Mouse (Mus musculus) CH12.LX (cell line): ENCODE measurements around the gene Srcap. TPM values are rescaled to one million over a fixed set of nuclear protein-coding genes. Genes with fewer than 3 reads are reported as not detected.

Source experiments
- DNase-seq: peaks from one replicate; pipeline ENCODE4 v3.0.0-alpha.2; 2013; ENCODE audit errors: extremely low read depth
- H3K27ac ChIP-seq: 2 replicates; pipeline ENCODE4 v1.5.1; 2012; ENCODE audit warnings: low read depth, mild to moderate bottlenecking, control low read depth, moderate library complexity; ENCODE audit not compliant: insufficient read depth
- H3K27me3 ChIP-seq: replicated peaks from 2 replicates; pipeline ENCODE3; 2012; ENCODE audit warnings: inconsistent platforms
- H3K36me3 ChIP-seq, 2 experiments: replicated peaks in 1 of 2; 2 replicates each; pipeline versions ENCODE3 to v1.6.1; 2012; ENCODE audit warnings: inconsistent platforms in 1 of 2, low read length in 1 of 2, mild to moderate bottlenecking in 1 of 2, mixed read lengths in 1 of 2, moderate library complexity in 1 of 2; ENCODE audit not compliant: control insufficient read depth in 1 of 2, insufficient read depth in 1 of 2
- H3K4me1 ChIP-seq, 2 experiments: 2 replicates each; pipeline ENCODE4 v1.6.1; 2012; ENCODE audit warnings: inconsistent platforms in 1 of 2, moderate library complexity in 1 of 2; ENCODE audit not compliant: insufficient read depth in 2 of 2, control insufficient read depth in 1 of 2
- H3K4me2 ChIP-seq: 2 replicates; pipeline ENCODE4 v1.6.1; 2012; ENCODE audit warnings: low read depth, mild to moderate bottlenecking, control low read depth; ENCODE audit not compliant: poor library complexity, insufficient read depth, severe bottlenecking
- H3K4me3 ChIP-seq, 3 experiments: fragments of 150-350 bp in 1 of 3; sonication (generic) in 1 of 3; replicated peaks in 1 of 3; 2 replicates each; pipeline versions ENCODE3 to v1.5.1; 2011 to 2012; ENCODE audit warnings: low read depth in 2 of 3, low read length in 2 of 3, mild to moderate bottlenecking in 2 of 3, moderate library complexity in 2 of 3, control low read depth in 1 of 3, improper control_type of control experiment in 1 of 3, inconsistent platforms in 1 of 3, mixed read lengths in 1 of 3; ENCODE audit not compliant: poor library complexity in 1 of 3
- H3K79me2 ChIP-seq: replicated peaks from 2 replicates; pipeline ENCODE4 v1.6.1; 2012; ENCODE audit warnings: mild to moderate bottlenecking, moderate library complexity; ENCODE audit not compliant: control insufficient read depth, poor library complexity, insufficient read depth, severe bottlenecking; ENCODE audit errors: extremely low read depth
- H3K9ac ChIP-seq: 2 replicates; pipeline ENCODE4 v1.6.1; 2012; ENCODE audit warnings: low read depth, mild to moderate bottlenecking, control low read depth, moderate library complexity; ENCODE audit not compliant: insufficient read depth
- H3K9me3 ChIP-seq: replicated peaks from 2 replicates; pipeline ENCODE3; 2012; ENCODE audit warnings: low read length, inconsistent platforms, mixed read lengths
- BHLHE40 ChIP-seq: IDR thresholded peaks from 2 replicates; pipeline ENCODE4 v1.6.1; 2011; ENCODE audit warnings: mild to moderate bottlenecking, low read depth, low read length, improper control_type of control experiment
- CHD1 ChIP-seq: IDR thresholded peaks from 2 replicates; pipeline ENCODE4 v1.6.1; 2012; ENCODE audit warnings: low read depth, low read length, improper control_type of control experiment, inconsistent platforms
- CHD2 ChIP-seq: IDR thresholded peaks from 2 replicates; pipeline ENCODE4 v1.6.1; 2011; ENCODE audit warnings: low read length, improper control_type of control experiment
- CTCF ChIP-seq, 2 experiments: IDR thresholded peaks in 1 of 2; conservative IDR thresholded peaks in 1 of 2; 2 replicates each; pipeline ENCODE4 v1.5.1; 2011 to 2012; ENCODE audit warnings: low read depth in 2 of 2, low read length in 2 of 2, improper control_type of control experiment in 1 of 2, inconsistent platforms in 1 of 2, mild to moderate bottlenecking in 1 of 2, moderate library complexity in 1 of 2
- E2F4 ChIP-seq: IDR thresholded peaks from 2 replicates; pipeline ENCODE4 v1.6.1; 2011; ENCODE audit warnings: low read depth, low read length, improper control_type of control experiment; ENCODE audit not compliant: insufficient replicate concordance
- ELF1 ChIP-seq: IDR thresholded peaks from 2 replicates; pipeline ENCODE4 v1.6.1; 2014; ENCODE audit warnings: low read depth, mild to moderate bottlenecking, inconsistent platforms, low read length, improper control_type of control experiment
- EP300 ChIP-seq: IDR thresholded peaks from 2 replicates; pipeline ENCODE4 v1.6.1; 2011; ENCODE audit warnings: low read length, improper control_type of control experiment
- ETS1 ChIP-seq: conservative IDR thresholded peaks from 2 replicates; pipeline ENCODE4 v1.6.1; 2012; ENCODE audit warnings: low read depth, mild to moderate bottlenecking, inconsistent platforms, low read length, improper control_type of control experiment, moderate library complexity
- GABPA ChIP-seq: IDR thresholded peaks from 2 replicates; pipeline ENCODE4 v1.6.1; 2012; ENCODE audit warnings: low read depth, low read length, improper control_type of control experiment, inconsistent platforms; ENCODE audit not compliant: insufficient replicate concordance
- HCFC1 ChIP-seq: IDR thresholded peaks from 2 replicates; pipeline ENCODE4 v1.6.1; 2012; ENCODE audit warnings: low read depth, mild to moderate bottlenecking, inconsistent platforms, low read length, improper control_type of control experiment
- IRF4 ChIP-seq: IDR thresholded peaks from 2 replicates; pipeline ENCODE4 v1.6.1; 2014; ENCODE audit warnings: low read depth, mild to moderate bottlenecking, inconsistent platforms, low read length, improper control_type of control experiment
- JUN ChIP-seq: IDR thresholded peaks from 2 replicates; pipeline ENCODE4 v1.6.1; 2011; ENCODE audit warnings: low read depth, mild to moderate bottlenecking, low read length, improper control_type of control experiment, moderate library complexity; ENCODE audit not compliant: insufficient read depth
- KAT2A ChIP-seq: IDR thresholded peaks from 2 replicates; pipeline ENCODE4 v1.6.1; 2012; ENCODE audit warnings: low read length, improper control_type of control experiment, inconsistent platforms; ENCODE audit not compliant: insufficient replicate concordance
- MAFK ChIP-seq: IDR thresholded peaks from 2 replicates; pipeline ENCODE4 v1.6.1; 2011; ENCODE audit warnings: low read length, improper control_type of control experiment; ENCODE audit not compliant: insufficient replicate concordance
- MAX ChIP-seq: IDR thresholded peaks from 2 replicates; pipeline ENCODE4 v1.6.1; 2011; ENCODE audit warnings: low read length, improper control_type of control experiment
- MAZ ChIP-seq: IDR thresholded peaks from 2 replicates; pipeline ENCODE4 v1.6.1; 2012; ENCODE audit warnings: low read depth, mild to moderate bottlenecking, inconsistent platforms, low read length, improper control_type of control experiment, moderate library complexity
- MEF2A ChIP-seq: IDR thresholded peaks from 2 replicates; pipeline ENCODE4 v1.6.1; 2014; ENCODE audit warnings: low read depth, mild to moderate bottlenecking, inconsistent platforms, low read length, improper control_type of control experiment, borderline replicate concordance
- MXI1 ChIP-seq: IDR thresholded peaks from 2 replicates; pipeline ENCODE4 v1.6.1; 2011; ENCODE audit warnings: mild to moderate bottlenecking, low read depth, low read length, improper control_type of control experiment
- MYC ChIP-seq: IDR thresholded peaks from 2 replicates; pipeline ENCODE4 v1.6.1; 2011; ENCODE audit warnings: low read depth, mild to moderate bottlenecking, improper control_type of control experiment, low read length
- PAX5 ChIP-seq: IDR thresholded peaks from 2 replicates; pipeline ENCODE4 v1.6.1; 2012; ENCODE audit warnings: low read length, inconsistent platforms, mixed read lengths
- POLR2A ChIP-seq: IDR thresholded peaks from 2 replicates; pipeline ENCODE4 v1.6.1; 2011; ENCODE audit warnings: low read depth, mild to moderate bottlenecking, improper control_type of control experiment, low read length
- RAD21 ChIP-seq: IDR thresholded peaks from 2 replicates; pipeline ENCODE4 v1.6.1; 2011; ENCODE audit warnings: low read depth, mild to moderate bottlenecking, low read length, improper control_type of control experiment, moderate library complexity
- RCOR1 ChIP-seq: conservative IDR thresholded peaks from 2 replicates; pipeline ENCODE4 v1.6.1; 2012; ENCODE audit warnings: low read depth, mild to moderate bottlenecking, inconsistent platforms, low read length, improper control_type of control experiment
- SIN3A ChIP-seq: IDR thresholded peaks from 2 replicates; pipeline ENCODE4 v1.6.1; 2012; ENCODE audit warnings: low read length, improper control_type of control experiment, inconsistent platforms
- SMC3 ChIP-seq: IDR thresholded peaks from 2 replicates; pipeline ENCODE4 v1.6.1; 2011; ENCODE audit warnings: low read depth, low read length, improper control_type of control experiment
- TBP ChIP-seq: conservative IDR thresholded peaks from 2 replicates; pipeline ENCODE4 v1.6.1; 2011; ENCODE audit warnings: low read depth, low read length, improper control_type of control experiment
- USF1 ChIP-seq: IDR thresholded peaks from 2 replicates; pipeline ENCODE4 v1.6.1; 2014; ENCODE audit warnings: low read depth, mild to moderate bottlenecking, inconsistent platforms, low read length, improper control_type of control experiment
- ZKSCAN1 ChIP-seq: IDR thresholded peaks from 2 replicates; pipeline ENCODE4 v1.6.1; 2012; ENCODE audit warnings: low read depth, inconsistent platforms, low read length, improper control_type of control experiment, borderline replicate concordance
- ZMIZ1 ChIP-seq: IDR thresholded peaks from 2 replicates; pipeline ENCODE4 v1.6.1; 2012; ENCODE audit warnings: low read depth, mild to moderate bottlenecking, inconsistent platforms, low read length, improper control_type of control experiment
- dilution Hi-C: fragments of 300-500 bp; cut with MboI; formaldehyde crosslinking; loops from 2 replicates; pipeline ENCODE4 v1.14.3; 2020; ENCODE audit warnings: low sequenced_read_pairs; ENCODE audit not compliant: extremely low pct_unique_long_range_greater_than_20kb, extremely low pct_ligation_motif_present
- in situ Hi-C: fragments of 300-500 bp; cut with MboI; formaldehyde crosslinking; loops from 3 replicates; pipeline ENCODE4 v1.14.3; 2019; ENCODE audit warnings: low sequenced_read_pairs, low pct_ligation_motif_present, low pct_unique_long_range_greater_than_20kb, mixed read lengths
- polyA plus RNA-seq: library from polyadenylated mRNA; unstranded; fragments of >175 nt; gene quantifications from 2 replicates; pipeline ENCODE4 v1.2.1, GENCODE M21; 2012; ENCODE audit warnings: low read depth; ENCODE audit not compliant: insufficient read length
- total RNA-seq, 2 experiments: library from RNA; depleted of rRNA; stranded (reverse); fragments of 300-350 nt in 1 of 2; fragments of >200 nt in 1 of 2; gene quantifications; 2 replicates each; pipeline ENCODE4 v1.2.3; 2012 to 2014

Gene Srcap
- total and polyA plus RNA-seq, 3 experiments: 4.1 to 28.1 (median 19.9) TPM

DNA sequence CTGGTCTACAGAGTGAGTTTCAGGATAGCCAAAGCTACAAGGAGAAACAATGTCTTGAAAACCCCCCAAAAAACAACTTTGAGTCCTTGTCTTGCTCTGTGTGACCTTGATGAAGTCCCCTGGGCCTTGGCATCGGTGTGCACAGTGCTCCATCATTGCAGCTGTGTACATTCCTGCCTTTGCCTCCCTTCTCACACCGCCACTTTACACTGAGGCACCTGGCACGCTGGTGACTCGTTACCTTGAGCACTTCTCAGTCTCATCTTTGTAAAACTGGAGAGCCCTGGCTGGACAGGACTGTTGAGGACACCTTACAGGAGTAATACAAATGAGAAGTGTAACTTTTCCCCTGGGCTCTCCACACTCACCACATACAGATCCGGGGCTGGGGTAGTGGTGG lies 75.4 kb downstream of the Srcap start:
- no peaks in the 10 kb centered on the region for H3K9me3 ChIP-seq
- H3K27ac ChIP-seq: no peak overlapping the region
- dilution Hi-C loops (no loop called here), in situ Hi-C loops (no loop called here)
- peak overlapping the region; percentile 20; the same call in 1 of the 2 replicates for H3K9ac ChIP-seq
- H3K4me1 ChIP-seq: peaks cover 7 to 39% of the 10 kb centered on the region in 2 experiments; a peak in 3 of 4 replicates
- peaks cover 13% of the 10 kb centered on the region for H3K79me2 ChIP-seq
- no peaks in the 10 kb centered on the region for H3K27me3 ChIP-seq
- H3K4me2 ChIP-seq: peak overlapping the region; percentile 89
- TF ChIP-seq RCOR1 (no peak), JUN (no peak), ELF1 (no peak), CHD1 (no peak), ZMIZ1 (no peak), CHD2 (no peak), SIN3A (no peak), PAX5 (no peak), GABPA (no peak), RAD21 (no peak), ETS1 (no peak), CTCF (conservative IDR thresholded peaks at IDR 0.05 in 1 of 2, IDR thresholded peaks at IDR 0.05 in 1 of 2; ENCODE audit: low read depth in 2 of 2, low read length in 2 of 2) (no peak), HCFC1 (no peak), SMC3 (no peak), MAZ (no peak)
- DNase-seq: no peak
- peaks cover 49 to 69% of the 10 kb centered on the region in 2 experiments for H3K36me3 ChIP-seq
- no peak overlapping the region for H3K4me3 ChIP-seq

DNA sequence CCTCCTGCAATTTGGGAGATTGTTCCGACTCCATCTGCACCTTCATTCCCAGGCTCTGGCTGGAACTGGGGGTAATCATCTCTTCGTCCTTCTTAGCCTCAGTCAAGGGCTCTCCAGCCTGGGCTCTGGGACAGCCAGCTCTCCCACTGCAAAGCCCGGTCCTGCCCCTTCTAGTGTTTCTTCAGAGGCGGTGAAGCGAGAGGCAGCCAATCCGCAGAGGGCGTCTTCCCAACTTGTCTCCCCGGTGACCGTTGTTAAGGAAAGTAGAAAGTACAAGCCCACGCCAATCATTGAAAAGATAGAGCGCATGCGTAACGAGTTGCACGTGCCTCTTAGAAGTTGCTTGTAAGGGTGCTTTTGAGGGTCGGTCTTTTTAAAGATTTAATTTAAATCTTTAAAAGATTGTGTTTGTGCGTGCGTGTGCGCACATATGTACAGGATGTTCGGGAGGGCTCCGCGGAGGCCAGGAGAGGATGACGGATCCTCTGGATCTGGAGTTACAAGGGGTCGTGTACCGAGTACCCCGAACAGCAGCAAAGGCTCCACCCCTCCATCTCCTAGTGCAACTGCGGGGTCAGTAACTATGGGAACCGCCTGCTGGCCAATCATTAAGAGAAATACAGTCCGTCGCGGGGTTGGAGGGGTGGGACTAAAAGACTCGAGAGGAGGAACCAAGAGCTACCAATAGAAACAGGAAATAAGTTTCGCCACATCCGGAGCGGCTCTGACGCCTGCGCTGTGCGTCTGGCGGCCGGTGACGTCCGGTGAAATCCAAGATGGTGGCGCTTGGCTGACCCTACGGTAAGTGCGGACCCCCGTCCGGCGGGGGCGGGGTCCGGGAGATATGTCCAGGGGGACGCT lies 76.5 kb downstream of the Srcap start, which contains the start of the genes Ccdc189 and Rnf40:
Gene Ccdc189 (minus strand): TSS at position 585 of the 861 bp plus-strand sequence.
Gene Rnf40 (plus strand): TSS at position 757 of the 861 bp plus-strand sequence.
- no peak within 1 kb of the TSS for H3K27ac ChIP-seq
- in situ Hi-C loops (no loop called here), dilution Hi-C loops (no loop called here)
- peaks cover 13% of the 10 kb centered on the region for H3K79me2 ChIP-seq
- H3K9ac ChIP-seq: peak within 1 kb of the TSS; percentile 86
- H3K36me3 ChIP-seq: peaks cover 47 to 68% of the 10 kb centered on the region in 2 experiments
- H3K9me3 ChIP-seq: no peaks in the 10 kb centered on the region
- no peaks in the 10 kb centered on the region for H3K27me3 ChIP-seq
- peak within 1 kb of the TSS; percentile 89 for H3K4me2 ChIP-seq
- peak within 1 kb of the TSS; percentile 86 to 97 (median 87) for H3K4me3 ChIP-seq
- peak; percentile 99 for DNase-seq
- H3K4me1 ChIP-seq: peaks cover 7 to 49% of the 10 kb centered on the region in 2 experiments; a peak in 3 of 4 replicates
- TF ChIP-seq TBP (0 out of 2 replicates have a peak, but pooled peaks have one; percentile 56), JUN (no peak; the same call in 1 of the 2 replicates), MEF2A (no peak), KAT2A (0 out of 2 replicates have a peak, but pooled peaks have one; percentile 61), MYC (peak; percentile 82), CTCF (conservative IDR thresholded peaks at IDR 0.05 in 1 of 2, IDR thresholded peaks at IDR 0.05 in 1 of 2; ENCODE audit: low read depth in 2 of 2, low read length in 2 of 2) (no peak), CHD2 (no peak), IRF4 (no peak), HCFC1 (peak; percentile 82), ZKSCAN1 (no peak), E2F4 (no peak), ELF1 (peak; percentile 79), ZMIZ1 (0 out of 2 replicates have a peak, but pooled peaks have one; percentile 31), RCOR1 (no peak; the same call in 1 of the 2 replicates), MAFK (no peak), EP300 (no peak), RAD21 (no peak), USF1 (no peak), MXI1 (peak; percentile 96), BHLHE40 (peak; percentile 99), MAX (peak; percentile 93), CHD1 (no peak), POLR2A (peak; percentile 80)
